Mouse (Mus musculus) MEL (cell line): ENCODE data around the gene Pcgf5. TPM values are rescaled to one million over a fixed set of nuclear protein-coding genes. Genes with fewer than 3 reads are reported as not detected.

Experiments
- DNase-seq: peaks from one replicate; pipeline ENCODE4 v3.0.0; 2011; ENCODE audit warnings: low read depth, low spot score
- H3K27ac ChIP-seq: 2 replicates; pipeline ENCODE4 v1.5.1; 2012; ENCODE audit warnings: low read depth, mild to moderate bottlenecking, control low read depth, low read length, moderate library complexity; ENCODE audit not compliant: control insufficient read depth
- H3K27me3 ChIP-seq, 2 experiments: fragments of 150-350 bp in 1 of 2; sonication (generic) in 1 of 2; 2 replicates each; pipeline ENCODE4 v1.6.1; 2012; ENCODE audit warnings: low read length in 2 of 2, mild to moderate bottlenecking in 2 of 2, improper control_type of control experiment in 1 of 2, moderate library complexity in 1 of 2; ENCODE audit not compliant: insufficient read depth in 2 of 2, control insufficient read depth in 1 of 2
- H3K36me3 ChIP-seq, 2 experiments: 2 replicates each; pipeline ENCODE4 v1.6.1; 2012 to 2014; ENCODE audit warnings: low read length in 2 of 2, improper control_type of control experiment in 1 of 2, inconsistent platforms in 1 of 2, mild to moderate bottlenecking in 1 of 2; ENCODE audit not compliant: insufficient read depth in 2 of 2, control insufficient read depth in 1 of 2
- H3K4me1 ChIP-seq, 2 experiments: fragments of 150-350 bp in 1 of 2; sonication (generic) in 1 of 2; 2 replicates each; pipeline ENCODE4 v1.6.1; 2012; ENCODE audit warnings: low read length in 2 of 2, improper control_type of control experiment in 1 of 2, mild to moderate bottlenecking in 1 of 2; ENCODE audit not compliant: insufficient read depth in 2 of 2, control insufficient read depth in 1 of 2
- H3K4me3 ChIP-seq, 2 experiments: fragments of 150-350 bp in 1 of 2; sonication (generic) in 1 of 2; 2 replicates each; pipeline ENCODE4 v1.5.1; 2012; ENCODE audit warnings: low read depth in 2 of 2, low read length in 2 of 2, mild to moderate bottlenecking in 2 of 2, moderate library complexity in 2 of 2, control low read depth in 1 of 2, improper control_type of control experiment in 1 of 2; ENCODE audit not compliant: control insufficient read depth in 1 of 2, insufficient read depth in 1 of 2
- H3K79me2 ChIP-seq: 2 replicates; pipeline ENCODE4 v1.6.1; 2012; ENCODE audit warnings: mild to moderate bottlenecking, low read length, moderate library complexity; ENCODE audit not compliant: control insufficient read depth, poor library complexity, insufficient read depth
- H3K9ac ChIP-seq: 2 replicates; pipeline ENCODE4 v1.6.1; 2012; ENCODE audit warnings: low read depth, mild to moderate bottlenecking, control low read depth, low read length, moderate library complexity; ENCODE audit not compliant: control insufficient read depth, poor library complexity, severe bottlenecking
- H3K9me3 ChIP-seq: fragments of 150-350 bp; sonication (generic); replicated peaks from 2 replicates; pipeline ENCODE4 v1.6.1; 2012; ENCODE audit warnings: mild to moderate bottlenecking, low read length, improper control_type of control experiment, moderate library complexity; ENCODE audit not compliant: insufficient read depth
- BHLHE40 ChIP-seq: IDR thresholded peaks from 2 replicates; pipeline ENCODE4 v1.6.1; 2012; ENCODE audit warnings: low read depth, mild to moderate bottlenecking, inconsistent platforms, low read length, improper control_type of control experiment, borderline replicate concordance
- CHD1 ChIP-seq: IDR thresholded peaks from 2 replicates; pipeline ENCODE4 v1.6.1; 2012; ENCODE audit warnings: low read depth, mild to moderate bottlenecking, inconsistent platforms, low read length, improper control_type of control experiment
- ELF1 ChIP-seq: IDR thresholded peaks from 2 replicates; pipeline ENCODE4 v1.6.1; 2014; ENCODE audit warnings: low read depth, mild to moderate bottlenecking, inconsistent platforms, low read length, improper control_type of control experiment, moderate library complexity
- EP300 ChIP-seq, 2 experiments: IDR thresholded peaks; 2 replicates each; pipeline ENCODE4 v1.6.1; 2011; ENCODE audit warnings: improper control_type of control experiment in 2 of 2, low read length in 2 of 2, low read depth in 1 of 2, mild to moderate bottlenecking in 1 of 2
- ETS1 ChIP-seq: IDR thresholded peaks from 2 replicates; pipeline ENCODE4 v1.6.1; 2012; ENCODE audit warnings: low read depth, mild to moderate bottlenecking, inconsistent platforms, low read length, improper control_type of control experiment, moderate library complexity
- GABPA ChIP-seq: IDR thresholded peaks from 2 replicates; pipeline ENCODE4 v1.6.1; 2012; ENCODE audit warnings: low read depth, mild to moderate bottlenecking, inconsistent platforms, low read length, improper control_type of control experiment, moderate library complexity
- JUND ChIP-seq: IDR thresholded peaks from 2 replicates; pipeline ENCODE4 v1.6.1; 2011; ENCODE audit warnings: low read depth, mild to moderate bottlenecking, improper control_type of control experiment, low read length
- MAZ ChIP-seq: IDR thresholded peaks from 2 replicates; pipeline ENCODE4 v1.6.1; 2012; ENCODE audit warnings: low read depth, mild to moderate bottlenecking, inconsistent platforms, low read length, improper control_type of control experiment
- MEF2A ChIP-seq: IDR thresholded peaks from 2 replicates; pipeline ENCODE4 v1.6.1; 2014; ENCODE audit warnings: low read depth, mild to moderate bottlenecking, inconsistent platforms, low read length, improper control_type of control experiment; ENCODE audit not compliant: poor library complexity, insufficient replicate concordance, severe bottlenecking; ENCODE audit errors: extremely low read depth
- MYB ChIP-seq: IDR thresholded peaks from 2 replicates; pipeline ENCODE4 v1.6.1; 2011; ENCODE audit warnings: mild to moderate bottlenecking, low read depth, low read length, improper control_type of control experiment
- NRF1 ChIP-seq: IDR thresholded peaks from 2 replicates; pipeline ENCODE4 v1.6.1; 2014; ENCODE audit warnings: low read depth, mild to moderate bottlenecking, inconsistent platforms, low read length, improper control_type of control experiment, moderate library complexity; ENCODE audit not compliant: poor library complexity, insufficient read depth, severe bottlenecking
- POLR2A ChIP-seq, 2 experiments: IDR thresholded peaks; 2 replicates each; pipeline ENCODE4 v1.6.1; 2011 to 2012; ENCODE audit warnings: low read length in 2 of 2, mild to moderate bottlenecking in 2 of 2, control low read depth in 1 of 2, improper control_type of control experiment in 1 of 2, low read depth in 1 of 2, moderate library complexity in 1 of 2; ENCODE audit not compliant: control insufficient read depth in 1 of 2, insufficient read depth in 1 of 2, poor library complexity in 1 of 2
- POLR2AphosphoS2 ChIP-seq: IDR thresholded peaks from 2 replicates; pipeline ENCODE4 v1.6.1; 2011; ENCODE audit warnings: low read length, improper control_type of control experiment
- RAD21 ChIP-seq: IDR thresholded peaks from 2 replicates; pipeline ENCODE4 v1.6.1; 2011; ENCODE audit warnings: mild to moderate bottlenecking, low read depth, low read length, improper control_type of control experiment
- SIN3A ChIP-seq: IDR thresholded peaks from 2 replicates; pipeline ENCODE4 v1.6.1; 2012; ENCODE audit warnings: low read length, improper control_type of control experiment, inconsistent platforms
- TCF12 ChIP-seq: IDR thresholded peaks from 2 replicates; pipeline ENCODE4 v1.6.1; 2014; ENCODE audit warnings: low read depth, mild to moderate bottlenecking, inconsistent platforms, low read length, improper control_type of control experiment, moderate library complexity
- USF2 ChIP-seq, 2 experiments: IDR thresholded peaks; 2 replicates each; pipeline ENCODE4 v1.6.1; 2011 to 2012; ENCODE audit warnings: improper control_type of control experiment in 2 of 2, low read length in 2 of 2, borderline replicate concordance in 1 of 2, inconsistent platforms in 1 of 2, low read depth in 1 of 2, mild to moderate bottlenecking in 1 of 2; ENCODE audit not compliant: insufficient read depth in 1 of 2
- polyA plus RNA-seq, 2 experiments: library from polyadenylated mRNA; stranded (reverse) in 1 of 2; unstranded in 1 of 2; fragments of >175 nt in 1 of 2; fragments of >200 nt in 1 of 2; gene quantifications; 2 replicates each; pipeline versions ENCODE4 v1.2.1 to v1.2.4; 2012; ENCODE audit warnings: low replicate concordance in 2 of 2, low read depth in 1 of 2; ENCODE audit not compliant: insufficient read length in 2 of 2, insufficient read depth in 1 of 2, missing spikeins in 1 of 2
- total RNA-seq: library from RNA; depleted of rRNA; stranded (reverse); fragments of 300-350 nt; gene quantifications from 2 replicates; pipeline ENCODE4 v1.2.3, GENCODE M21; 2012

Pcgf5 gene
- total and polyA plus RNA-seq, 3 experiments, result 10.0 to 23.2 TPM; not detected in 1

- no peak overlapping the region for H3K4me3 ChIP-seq
- no peaks in the 10 kb centered on the region for H3K79me2 ChIP-seq
- H3K27ac ChIP-seq, result no peak overlapping the region
- no peak for DNase-seq
- H3K9ac ChIP-seq, result no peak overlapping the region
- no peaks in the 10 kb centered on the region for H3K4me1 ChIP-seq
- no peak for TF ChIP-seq EP300 (IDR thresholded peaks at IDR 0.05; ENCODE audit: low read depth in 1 of 2, low read length in 2 of 2)
- no peak for TF ChIP-seq ETS1
- TF ChIP-seq JUND, result no peak
- no peak for TF ChIP-seq GABPA
- no peak for TF ChIP-seq NRF1
- no peak for TF ChIP-seq RAD21
- no peak for TF ChIP-seq POLR2AphosphoS2
- no peak for TF ChIP-seq USF2 (IDR thresholded peaks at IDR 0.05; ENCODE audit: borderline replicate concordance in 1 of 2, insufficient read depth in 1 of 2, low read depth in 1 of 2, low read length in 2 of 2)
- TF ChIP-seq POLR2A (IDR thresholded peaks at IDR 0.05; ENCODE audit: control insufficient read depth in 1 of 2, insufficient read depth in 1 of 2, low read depth in 1 of 2, low read length in 2 of 2, poor library complexity in 1 of 2), result no peak
- TF ChIP-seq MYB, result no peak
- TF ChIP-seq ELF1, result no peak
- H3K36me3 ChIP-seq, result peaks cover 0 to 6% of the 10 kb centered on the region in 2 experiments; a peak in 3 of 4 replicates
- H3K27me3 ChIP-seq, result no peaks in the 10 kb centered on the region
- no peaks in the 10 kb centered on the region for H3K9me3 ChIP-seq
These were observed 79.2 kb downstream of the Pcgf5 start for GRCm38 (mm10) chr19:36427195-36427876.

GRCm38 (mm10) chr19:36428116-36428515, 80.0 kb downstream of the Pcgf5 start:
- Histone ChIP-seq H3K27ac (no peak overlapping the region), H3K9ac (no peak overlapping the region), H3K27me3 (no peaks in the 10 kb centered on the region)
- TF ChIP-seq SIN3A (no peak), BHLHE40 (no peak), JUND (no peak), CHD1 (no peak), POLR2AphosphoS2 (no peak), TCF12 (no peak), MAZ (no peak), MEF2A (no peak)
- TF ChIP-seq, all 39 proteins: peak for 0
- H3K79me2 ChIP-seq, result no peaks in the 10 kb centered on the region
- H3K4me1 ChIP-seq, result peaks cover 0 to 5% of the 10 kb centered on the region in 2 experiments; a peak in 2 of 4 replicates
- no peaks in the 10 kb centered on the region for H3K9me3 ChIP-seq
- H3K36me3 ChIP-seq, result peaks cover 0 to 14% of the 10 kb centered on the region in 2 experiments; a peak in 3 of 4 replicates
- no peak for DNase-seq
- H3K4me3 ChIP-seq, result no peak overlapping the region
